Mouse (Mus musculus) G1E (cell line): ENCODE data around the gene Kdm1b. TPM values are rescaled to one million over a fixed set of nuclear protein-coding genes. Genes with fewer than 3 reads are reported as not detected.

ENCODE experiments used
- ATAC-seq: 2 replicates; pipeline ENCODE4 v1.8.0; 2016; ENCODE audit warnings: mild to moderate bottlenecking; ENCODE audit not compliant: insufficient number of reproducible peaks, poor library complexity, low FRiP score, severe bottlenecking; ENCODE audit errors: extremely low read depth
- DNase-seq: peaks from one replicate; pipeline ENCODE4 v3.0.0; 2012; ENCODE audit warnings: low spot score
- H3K27me3 ChIP-seq: 2 replicates; pipeline ENCODE4 v1.6.1; 2012; ENCODE audit warnings: mild to moderate bottlenecking, low read length, inconsistent platforms; ENCODE audit not compliant: insufficient read depth
- H3K36me3 ChIP-seq: replicated peaks from 2 replicates; pipeline ENCODE3; 2012; ENCODE audit warnings: mild to moderate bottlenecking, inconsistent platforms
- H3K4me1 ChIP-seq: 2 replicates; pipeline ENCODE4 v1.6.1; 2012; ENCODE audit warnings: low read depth, low read length, inconsistent platforms, mixed read lengths; ENCODE audit not compliant: insufficient read depth
- H3K4me3 ChIP-seq: 2 replicates; pipeline ENCODE4 v1.5.1; 2012; ENCODE audit warnings: low read depth, mild to moderate bottlenecking, inconsistent platforms, low read length, moderate library complexity, mixed read lengths
- H3K9me3 ChIP-seq: replicated peaks from 2 replicates; pipeline ENCODE4 v1.6.1; 2012; ENCODE audit warnings: inconsistent platforms
- CTCF ChIP-seq: IDR thresholded peaks from 2 replicates; pipeline ENCODE4 v1.5.1; 2012; ENCODE audit warnings: low read depth, low read length, inconsistent platforms, mixed read lengths
- GATA1 ChIP-seq: IDR thresholded peaks from 2 replicates; pipeline ENCODE4 v1.6.1; 2012; ENCODE audit warnings: borderline replicate concordance, low read length, inconsistent platforms, mixed read lengths
- GATA2 ChIP-seq: IDR thresholded peaks from 2 replicates; pipeline ENCODE4 v1.6.1; 2012; ENCODE audit warnings: low read depth, low read length, inconsistent platforms, borderline replicate concordance
- POLR2AphosphoS5 ChIP-seq: IDR thresholded peaks from 2 replicates; pipeline ENCODE4 v1.6.1; 2012; ENCODE audit warnings: low read depth, low read length, inconsistent platforms; ENCODE audit not compliant: insufficient replicate concordance
- TAL1 ChIP-seq: conservative IDR thresholded peaks from 2 replicates; pipeline ENCODE4 v1.6.1; 2012; ENCODE audit warnings: low read depth, low read length, inconsistent platforms, mixed read lengths
- polyA plus RNA-seq: library from polyadenylated mRNA; stranded (reverse); fragments of >175 nt; gene quantifications from 2 replicates; pipeline ENCODE4 v1.2.3, GENCODE M21; 2012
- total RNA-seq, 2 experiments: library from RNA; stranded (forward) in 1 of 2; stranded (reverse) in 1 of 2; fragments of 200-1000 nt in 1 of 2; fragments of >200 nt in 1 of 2; fragmentation: Nextera tagmentation in 1 of 2; gene quantifications; 2 replicates each; pipeline ENCODE4 v1.2.3; 2014 to 2017

Kdm1b gene
- total and polyA plus RNA-seq, 3 experiments = 2.6 to 15.2 (median 9.3) TPM

DNA sequence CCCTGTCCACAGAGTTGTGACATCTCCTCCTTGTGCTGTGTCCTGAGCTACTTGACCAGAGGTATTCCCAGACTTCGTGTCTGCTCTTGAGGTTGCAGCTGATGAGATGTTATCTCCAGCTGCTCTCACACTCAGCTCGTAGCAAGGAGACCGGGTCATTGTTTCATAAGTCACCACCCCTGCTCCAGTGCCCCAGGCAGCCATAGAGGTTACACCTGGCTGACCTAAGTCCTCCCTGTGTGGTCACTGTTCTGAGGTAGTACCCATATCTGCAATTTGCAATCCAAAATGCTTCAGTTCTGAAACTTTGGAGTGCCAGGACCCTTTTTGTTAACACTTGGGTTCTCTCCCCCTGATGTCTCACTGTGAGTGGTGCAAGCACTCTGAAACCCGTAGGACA is 6.7 kb downstream of the Kdm1b start:
- ATAC-seq = no peak
- Histone ChIP-seq H3K27me3 (no peaks in the 10 kb centered on the region), H3K9me3 (no peaks in the 10 kb centered on the region), H3K36me3 (peaks cover 61% of the 10 kb centered on the region), H3K4me3 (no peak overlapping the region), H3K4me1 (no peaks in the 10 kb centered on the region)
- DNase-seq = no peak
- no peak for TF ChIP-seq GATA2

DNA sequence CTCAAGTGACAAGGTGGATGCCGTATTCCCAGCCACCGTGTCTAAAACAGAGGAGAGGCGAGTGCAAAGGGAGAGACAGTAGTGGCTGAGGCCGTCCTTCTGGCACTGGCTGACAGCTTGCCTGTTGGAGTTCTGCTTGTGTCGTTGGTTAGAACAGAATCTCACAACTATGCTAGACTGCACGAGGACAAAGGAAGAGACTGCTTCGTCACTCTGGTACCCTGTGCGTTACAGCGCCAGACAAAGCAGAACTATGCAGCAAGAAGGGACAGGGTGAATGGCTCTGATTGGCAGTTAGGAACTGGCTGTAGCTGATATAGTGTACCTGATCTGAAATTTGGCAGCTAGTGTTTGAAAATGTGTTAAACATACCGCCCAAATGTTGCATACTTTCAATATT is 10.7 kb downstream of the Kdm1b start:
- Histone ChIP-seq H3K36me3 (peaks cover 77% of the 10 kb centered on the region), H3K4me3 (no peak overlapping the region), H3K27me3 (no peaks in the 10 kb centered on the region), H3K4me1 (no peaks in the 10 kb centered on the region), H3K9me3 (no peaks in the 10 kb centered on the region)
- ATAC-seq = no peak
- no peak for TF ChIP-seq POLR2AphosphoS5
- TF ChIP-seq GATA1 = no peak
- TF ChIP-seq CTCF = no peak
- no peak for TF ChIP-seq TAL1
- no peak for TF ChIP-seq GATA2
- DNase-seq = no peak

DNA sequence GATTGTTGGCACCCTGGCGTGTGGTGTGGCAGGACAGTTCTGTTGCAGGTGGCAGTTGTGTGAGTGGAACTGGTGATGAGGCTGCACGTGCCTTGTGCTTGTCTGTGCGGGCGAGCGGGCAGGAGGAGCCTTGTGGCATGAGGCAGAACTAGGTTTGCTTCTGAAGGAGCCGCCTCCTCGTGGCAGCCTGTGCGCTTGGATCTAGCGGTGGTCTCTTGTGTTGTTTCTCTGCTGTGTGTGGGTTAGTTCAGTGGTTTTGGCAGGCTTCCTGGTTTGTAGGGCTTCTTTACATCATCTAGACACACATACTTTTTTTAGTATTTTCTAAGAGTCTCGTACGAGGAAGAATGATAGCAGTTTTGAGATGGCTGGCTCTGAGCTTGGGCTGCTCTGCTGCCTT is 12.8 kb downstream of the Kdm1b start:
- Histone ChIP-seq H3K9me3 (no peaks in the 10 kb centered on the region), H3K36me3 (peaks cover 76% of the 10 kb centered on the region), H3K4me1 (no peaks in the 10 kb centered on the region), H3K4me3 (no peak overlapping the region), H3K27me3 (no peaks in the 10 kb centered on the region)
- ATAC-seq (no peak), DNase-seq (no peak)
- no peak for TF ChIP-seq TAL1
- no peak for TF ChIP-seq GATA2
- no peak for TF ChIP-seq POLR2AphosphoS5
- no peak for TF ChIP-seq CTCF
- TF ChIP-seq GATA1 = no peak

DNA sequence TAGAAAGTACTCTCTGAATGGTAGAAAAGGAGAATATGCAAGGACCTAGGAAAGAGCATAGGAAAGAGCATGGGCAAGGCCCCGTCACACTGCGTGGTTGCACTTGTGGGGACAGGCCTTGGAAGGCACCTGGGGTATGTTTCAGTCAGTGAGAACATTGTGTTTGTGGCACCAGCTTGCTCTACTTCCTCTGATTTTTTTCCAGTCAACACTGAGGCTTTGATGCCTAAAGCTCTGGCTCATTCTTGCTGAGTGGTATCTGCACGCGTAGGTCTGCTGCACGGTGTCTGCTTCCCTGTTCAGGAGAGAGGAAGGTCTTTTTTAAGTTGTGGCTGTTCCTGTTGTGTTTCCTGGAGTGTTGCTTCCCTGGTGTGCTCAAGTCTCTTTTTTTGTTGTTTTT is 13.5 kb downstream of the Kdm1b start:
- Histone ChIP-seq H3K4me3 (no peak overlapping the region), H3K36me3 (peaks cover 74% of the 10 kb centered on the region), H3K27me3 (no peaks in the 10 kb centered on the region), H3K9me3 (no peaks in the 10 kb centered on the region), H3K4me1 (no peaks in the 10 kb centered on the region)
- no peak for ATAC-seq
- no peak for DNase-seq
- TF ChIP-seq POLR2AphosphoS5 = no peak
- TF ChIP-seq GATA1 = no peak
- no peak for TF ChIP-seq CTCF

DNA sequence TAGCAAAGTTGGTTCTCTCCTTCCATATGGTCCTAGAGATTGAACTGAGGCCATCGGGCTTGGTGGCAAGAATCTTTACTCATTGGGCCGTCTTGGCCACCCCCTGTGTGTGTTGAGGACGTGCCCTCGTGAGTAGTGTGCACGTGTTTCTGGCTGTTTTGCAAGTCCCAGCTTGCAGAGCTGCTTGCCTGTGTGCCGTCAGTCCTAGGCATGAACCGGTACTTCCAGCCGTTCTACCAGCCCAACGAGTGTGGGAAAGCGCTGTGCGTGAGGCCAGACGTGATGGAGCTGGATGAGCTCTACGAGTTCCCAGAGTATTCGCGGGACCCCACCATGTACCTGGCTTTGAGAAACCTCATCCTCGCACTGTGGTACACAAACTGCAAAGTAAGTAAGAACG is 19.5 kb downstream of the Kdm1b start:
- Histone ChIP-seq H3K9me3 (no peaks in the 10 kb centered on the region), H3K36me3 (peaks cover 79% of the 10 kb centered on the region), H3K4me1 (no peaks in the 10 kb centered on the region), H3K4me3 (no peak overlapping the region), H3K27me3 (no peaks in the 10 kb centered on the region)
- TF ChIP-seq POLR2AphosphoS5 = no peak
- no peak for DNase-seq
- ATAC-seq = no peak

GRCm38 (mm10) chr13:47063985-47064760 is 20.9 kb downstream of the Kdm1b start:
- ATAC-seq = no peak
- Histone ChIP-seq H3K27me3 (no peaks in the 10 kb centered on the region), H3K36me3 (peaks cover 78% of the 10 kb centered on the region), H3K4me1 (no peaks in the 10 kb centered on the region), H3K4me3 (no peak overlapping the region), H3K9me3 (no peaks in the 10 kb centered on the region)
- TF ChIP-seq POLR2AphosphoS5 (no peak), TAL1 (no peak), CTCF (no peak), GATA2 (no peak), GATA1 (no peak)
- DNase-seq = no peak

GRCm38 (mm10) chr13:47066516-47066915 is 23.2 kb downstream of the Kdm1b start:
- no peak for DNase-seq
- no peak for TF ChIP-seq CTCF
- TF ChIP-seq GATA2 = no peak
- TF ChIP-seq GATA1 = no peak
- TF ChIP-seq TAL1 = no peak
- TF ChIP-seq POLR2AphosphoS5 = no peak
- Histone ChIP-seq H3K36me3 (peaks cover 75% of the 10 kb centered on the region), H3K27me3 (no peaks in the 10 kb centered on the region), H3K9me3 (no peaks in the 10 kb centered on the region), H3K4me3 (no peak overlapping the region), H3K4me1 (no peaks in the 10 kb centered on the region)
- ATAC-seq = no peak
